Mouse (Mus musculus) CD8-positive naive resting alpha-beta T cell, adult 57 days (primary cell): Measurements from ENCODE around the gene Nrxn1. TPM values are rescaled to one million over a fixed set of nuclear protein-coding genes. Genes with fewer than 3 reads are reported as not detected.

Experiments
- total RNA-seq: library from RNA; stranded (reverse); gene quantifications from one replicate; pipeline ENCODE4 v1.2.4, GENCODE M21; 2023

Nrxn1 gene
- not detected for total RNA-seq

GRCm38 (mm10) chr17:91093042-91093080 lies at the start of gene Nrxn1:
Nrxn1 (minus strand) TSS chr17:91093071.

